Mouse (Mus musculus): ENCODE measurements around the gene 1500009L16Rik. TPM values are rescaled to one million over a fixed set of nuclear protein-coding genes. Genes with fewer than 3 reads are reported as not detected.
A peak's percentile ranks its signal among the peaks of the same experiment; 100 is the strongest.

Gene 1500009L16Rik
- polyA plus RNA-seq (2016; fragmentation: Nextera tagmentation; extraction: Ambion mirVana): 3.5 and 4.9 TPM in 2 replicates

- Histone ChIP-seq H3K27me3 (replicated peaks) (peaks cover 28% of the 10 kb centered on the region), H3K9me3 (replicated peaks) (no peaks in the 10 kb centered on the region; the same call in 1 of the 2 replicates), H3K4me1 (peaks cover 8% of the 10 kb centered on the region), H3K4me3 (peak within 1 kb of the TSS; percentile 47), H3K4me2 (peak within 1 kb of the TSS; percentile 65), H3K27ac (no peak within 1 kb of the TSS), H3K9ac (peak within 1 kb of the TSS; percentile 7; the same call in 1 of the 2 replicates), H3K36me3 (no peaks in the 10 kb centered on the region)
- under 1% methylated on average over 32 of the region's 37 CpGs for whole genome bisulfite sequencing (ENCODE audit: insufficient replicate concordance)
- ATAC-seq: peak; percentile 70
Measured at GRCm38 (mm10) chr10:83722579-83723031, at the start of gene 1500009L16Rik. TSS of gene 1500009L16Rik (plus strand) at chr10:83722865.

- H3K4me3 ChIP-seq: no peak overlapping the region
- ATAC-seq: no peak
- no peaks in the 10 kb centered on the region for H3K27me3 ChIP-seq (replicated peaks)
- no peak overlapping the region for H3K9ac ChIP-seq
- H3K36me3 ChIP-seq: no peaks in the 10 kb centered on the region
- no peak overlapping the region for H3K27ac ChIP-seq
- no peaks in the 10 kb centered on the region for H3K4me1 ChIP-seq
- 0 out of 2 replicates have a peak, but pooled peaks cover 4% of the 10 kb centered on the region for H3K9me3 ChIP-seq (replicated peaks)
- 82% methylated on average over 12 of the region's 12 CpGs for WGBS (ENCODE audit: insufficient replicate concordance)
- no peak overlapping the region for H3K4me2 ChIP-seq
Measured at GRCm38 (mm10) chr10:83681334-83681733, 41.3 kb upstream of the 1500009L16Rik start.

GRCm38 (mm10) chr10:83688215-83688614 is 34.5 kb upstream of the 1500009L16Rik start:
- WGBS (ENCODE audit: insufficient replicate concordance): 68% methylated on average over 2 of the region's 2 CpGs
- no peaks in the 10 kb centered on the region for H3K36me3 ChIP-seq
- no peaks in the 10 kb centered on the region for H3K27me3 ChIP-seq (replicated peaks)
- no peak for ATAC-seq
- no peaks in the 10 kb centered on the region for H3K9me3 ChIP-seq (replicated peaks)
- H3K4me3 ChIP-seq: no peak overlapping the region
- no peak overlapping the region for H3K9ac ChIP-seq
- no peak overlapping the region for H3K27ac ChIP-seq
- peaks cover 10% of the 10 kb centered on the region; the same call in 1 of the 2 replicates for H3K4me1 ChIP-seq
- no peak overlapping the region for H3K4me2 ChIP-seq

DNA sequence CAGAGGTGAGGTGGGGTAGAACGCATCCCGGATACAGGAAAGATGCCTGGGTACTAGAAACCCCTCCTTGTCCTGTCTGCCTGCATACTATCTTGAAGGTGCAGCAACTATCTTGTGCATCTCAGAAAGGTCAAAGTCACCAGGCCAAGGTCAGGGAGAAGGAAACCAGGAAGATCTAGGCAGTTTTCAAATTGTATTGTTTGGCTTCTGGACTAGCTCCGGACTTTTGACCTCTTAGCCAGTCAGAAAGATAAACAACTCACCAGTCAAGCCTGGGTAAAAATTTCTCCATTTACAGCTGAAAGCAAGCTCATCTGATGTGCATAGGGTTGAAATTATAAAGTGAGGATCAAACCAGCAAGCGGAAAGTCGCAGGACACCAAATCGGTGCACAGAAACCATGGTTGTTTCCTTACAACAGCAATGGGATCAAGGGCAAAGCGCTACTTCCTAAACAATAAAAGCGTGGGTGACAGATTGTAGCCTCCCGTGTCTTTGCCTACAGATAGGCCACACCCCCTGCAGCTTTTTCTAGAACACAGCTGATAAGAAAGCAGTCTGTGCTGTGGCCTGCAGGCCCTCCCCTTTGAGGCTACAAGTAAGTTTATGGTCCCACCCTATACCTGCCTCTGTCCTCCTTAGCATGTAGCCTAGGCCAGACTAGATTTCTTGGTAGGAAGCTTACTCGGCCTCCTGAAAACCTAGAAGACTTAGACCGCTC is 30.3 kb upstream of the 1500009L16Rik start:
- WGBS (ENCODE audit: insufficient replicate concordance): 61% methylated on average over 11 of the region's 11 CpGs
- Histone ChIP-seq H3K36me3 (no peaks in the 10 kb centered on the region), H3K4me3 (no peak overlapping the region), H3K27ac (no peak overlapping the region), H3K4me2 (no peak overlapping the region), H3K9me3 (replicated peaks) (no peaks in the 10 kb centered on the region), H3K27me3 (replicated peaks) (no peaks in the 10 kb centered on the region), H3K4me1 (peaks cover 10% of the 10 kb centered on the region; the same call in 1 of the 2 replicates), H3K9ac (no peak overlapping the region)
- ATAC-seq: no peak

- no peak overlapping the region for H3K9ac ChIP-seq
- ATAC-seq: no peak
- H3K27me3 ChIP-seq (replicated peaks): no peaks in the 10 kb centered on the region
- no peak overlapping the region for H3K4me2 ChIP-seq
- H3K9me3 ChIP-seq (replicated peaks): no peaks in the 10 kb centered on the region
- whole genome bisulfite sequencing (ENCODE audit: insufficient replicate concordance): 53% methylated on average over 4 of the region's 4 CpGs
- H3K4me1 ChIP-seq: peaks cover 10% of the 10 kb centered on the region; the same call in 1 of the 2 replicates
- H3K4me3 ChIP-seq: no peak overlapping the region
- H3K36me3 ChIP-seq: no peaks in the 10 kb centered on the region
- no peak overlapping the region for H3K27ac ChIP-seq
Measured at GRCm38 (mm10) chr10:83696226-83696625, 26.4 kb upstream of the 1500009L16Rik start.

DNA sequence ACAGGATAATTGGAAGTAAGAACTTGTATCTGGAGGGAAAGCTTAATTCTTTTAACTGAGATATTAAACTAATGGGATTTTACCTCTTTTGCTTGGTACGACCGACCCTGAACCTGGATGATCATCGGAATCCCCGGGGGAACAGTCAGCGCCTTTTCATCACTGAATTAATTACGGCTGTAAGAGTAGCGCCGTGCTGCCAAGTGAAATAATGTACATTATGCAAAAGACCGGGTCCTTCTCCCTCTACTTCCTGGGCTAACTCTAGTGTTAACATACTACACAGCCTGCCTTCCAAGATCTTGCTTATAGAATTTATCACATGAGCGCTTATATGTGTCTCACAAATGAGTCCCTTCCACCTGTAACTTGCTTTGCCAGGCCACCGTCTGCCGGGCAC is 16.0 kb upstream of the 1500009L16Rik start:
- Histone ChIP-seq H3K9ac (no peak overlapping the region), H3K9me3 (replicated peaks) (no peaks in the 10 kb centered on the region), H3K27ac (no peak overlapping the region), H3K4me2 (no peak overlapping the region), H3K27me3 (replicated peaks) (no peaks in the 10 kb centered on the region), H3K4me3 (no peak overlapping the region), H3K4me1 (no peaks in the 10 kb centered on the region), H3K36me3 (no peaks in the 10 kb centered on the region)
- ATAC-seq: no peak
- WGBS (ENCODE audit: insufficient replicate concordance): 88% methylated on average over 12 of the region's 12 CpGs

- H3K4me1 ChIP-seq: no peaks in the 10 kb centered on the region
- no peak overlapping the region for H3K9ac ChIP-seq
- H3K27ac ChIP-seq: no peak overlapping the region
- WGBS (ENCODE audit: insufficient replicate concordance): 51% methylated on average over 3 of the region's 3 CpGs
- no peak overlapping the region for H3K4me2 ChIP-seq
- H3K36me3 ChIP-seq: no peaks in the 10 kb centered on the region
- no peak for ATAC-seq
- no peaks in the 10 kb centered on the region for H3K27me3 ChIP-seq (replicated peaks)
- no peak overlapping the region for H3K4me3 ChIP-seq
- no peaks in the 10 kb centered on the region for H3K9me3 ChIP-seq (replicated peaks)
Measured at GRCm38 (mm10) chr10:83709920-83710319, 12.7 kb upstream of the 1500009L16Rik start.

- no peaks in the 10 kb centered on the region for H3K4me1 ChIP-seq
- WGBS (ENCODE audit: insufficient replicate concordance): 63% methylated on average over 10 of the region's 10 CpGs
Measured at GRCm38 (mm10) chr10:83711769-83712168, 10.9 kb upstream of the 1500009L16Rik start.

DNA sequence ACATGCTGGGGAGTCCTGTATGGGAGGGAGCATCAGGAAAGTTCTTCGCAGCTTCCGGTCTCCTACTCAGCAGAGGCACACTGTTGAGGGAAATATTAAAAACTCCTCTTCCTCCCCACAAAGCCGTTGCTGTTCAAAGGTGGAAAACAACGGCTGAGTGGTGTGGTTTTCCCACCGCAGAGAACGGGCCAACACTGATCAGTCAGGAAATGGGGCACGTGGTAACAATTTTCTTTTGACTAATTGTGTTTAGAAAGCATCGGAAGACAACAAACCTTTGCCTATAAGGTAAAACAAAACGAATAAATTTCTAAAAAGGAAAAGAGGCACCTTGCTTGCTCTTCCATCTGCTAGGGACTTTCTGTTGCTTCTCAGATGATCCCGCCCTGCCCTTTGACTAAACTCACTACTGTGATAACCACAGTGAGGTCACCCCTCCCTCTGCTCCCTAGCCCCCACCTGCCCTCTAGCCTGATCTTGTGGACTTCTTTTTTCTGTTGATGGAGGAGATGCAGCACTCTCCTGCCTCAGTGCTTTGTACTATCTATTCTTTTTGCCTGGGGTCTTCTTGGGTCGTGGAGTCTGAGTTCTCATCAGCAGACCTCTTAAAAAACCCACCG is 3.7 kb upstream of the 1500009L16Rik start:
- Histone ChIP-seq H3K27ac (no peak overlapping the region), H3K4me1 (peaks cover 8% of the 10 kb centered on the region), H3K4me2 (no peak overlapping the region), H3K4me3 (no peak overlapping the region), H3K9ac (no peak overlapping the region), H3K27me3 (replicated peaks) (peaks cover 23% of the 10 kb centered on the region), H3K9me3 (replicated peaks) (no peaks in the 10 kb centered on the region), H3K36me3 (no peaks in the 10 kb centered on the region)
- 50% methylated on average over 12 of the region's 12 CpGs for WGBS (ENCODE audit: insufficient replicate concordance)
- ATAC-seq: no peak

More at GRCm38 (mm10) chr10:83711769-83712168, 10.9 kb upstream of the 1500009L16Rik start:
- Histone ChIP-seq H3K9me3 (replicated peaks) (no peaks in the 10 kb centered on the region), H3K36me3 (no peaks in the 10 kb centered on the region), H3K4me3 (no peak overlapping the region), H3K27ac (no peak overlapping the region), H3K9ac (no peak overlapping the region), H3K4me2 (no peak overlapping the region), H3K27me3 (replicated peaks) (no peaks in the 10 kb centered on the region)
- no peak for ATAC-seq

- peak overlapping the region; percentile 65 for H3K4me2 ChIP-seq
- 1% methylated on average over 13 of the region's 23 CpGs for WGBS (ENCODE audit: insufficient replicate concordance)
- peak; percentile 8; the same call in 1 of the 2 replicates for ATAC-seq
- H3K27me3 ChIP-seq (replicated peaks): peaks cover 28% of the 10 kb centered on the region
- no peaks in the 10 kb centered on the region for H3K36me3 ChIP-seq
- H3K4me1 ChIP-seq: peaks cover 8% of the 10 kb centered on the region
- peak overlapping the region; percentile 7; the same call in 1 of the 2 replicates for H3K9ac ChIP-seq
- no peak overlapping the region for H3K27ac ChIP-seq
- peak overlapping the region; percentile 47 for H3K4me3 ChIP-seq
- no peaks in the 10 kb centered on the region; the same call in 1 of the 2 replicates for H3K9me3 ChIP-seq (replicated peaks)
Measured at GRCm38 (mm10) chr10:83723055-83723454, 390 bp downstream of the 1500009L16Rik start.

DNA sequence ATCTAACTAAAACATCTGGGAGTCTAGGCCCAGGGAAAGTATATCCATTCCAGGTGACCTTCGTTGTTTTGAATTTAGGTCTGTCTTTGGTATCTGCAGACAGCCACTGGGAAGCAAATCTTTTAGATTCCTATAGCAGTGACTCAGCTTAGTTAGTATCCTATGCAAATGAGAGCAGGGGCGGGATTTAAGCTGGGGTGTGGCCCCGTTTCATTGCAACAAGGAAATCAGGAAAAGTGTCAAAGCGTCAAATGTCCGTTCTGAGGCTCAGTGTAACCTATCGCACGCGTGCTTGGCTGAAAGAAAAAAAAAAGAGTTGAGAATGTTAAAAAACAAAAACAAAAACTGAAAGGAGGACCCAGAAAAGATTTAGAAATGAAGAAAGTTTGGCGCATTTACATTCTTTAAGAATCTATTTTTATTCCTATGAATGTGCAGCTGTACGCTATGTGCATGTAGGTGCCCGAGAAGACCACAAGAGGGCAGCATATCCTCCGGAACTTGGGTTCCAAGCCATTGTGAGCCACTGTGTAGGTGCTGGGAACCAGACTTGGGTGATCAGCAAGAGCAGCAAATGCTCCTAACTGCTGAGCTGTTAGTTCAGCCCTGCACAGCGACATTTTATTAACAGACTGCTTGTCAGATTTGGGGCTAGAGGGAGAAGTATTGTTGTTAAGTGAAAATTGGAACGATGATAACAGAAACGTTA is 1.8 kb downstream of the 1500009L16Rik start:
- peaks cover 8% of the 10 kb centered on the region for H3K4me1 ChIP-seq
- peaks cover 28% of the 10 kb centered on the region for H3K27me3 ChIP-seq (replicated peaks)
- no peak overlapping the region for H3K27ac ChIP-seq
- no peak overlapping the region for H3K4me2 ChIP-seq
- H3K9me3 ChIP-seq (replicated peaks): no peaks in the 10 kb centered on the region; the same call in 1 of the 2 replicates
- H3K36me3 ChIP-seq: no peaks in the 10 kb centered on the region
- ATAC-seq: no peak
- WGBS (ENCODE audit: insufficient replicate concordance): 70% methylated on average over 15 of the region's 15 CpGs
- no peak overlapping the region for H3K4me3 ChIP-seq
- no peak overlapping the region for H3K9ac ChIP-seq

Data from liver, embryonic 12.5 days (tissue).